Mouse (Mus musculus) intestine, embryonic 14.5 days (tissue): ENCODE data around the gene Gm20883. TPM values are rescaled to one million over a fixed set of nuclear protein-coding genes. Genes with fewer than 3 reads are reported as not detected.
"Not testable (repeated sequence)": the region's sequence is repeated elsewhere in the genome, so short reads cannot be mapped to it uniquely, and the experiment has no call there.

Experiments
- ATAC-seq: fragments of 200-750 bp; cut with Nextera tagmentation; replicated peaks from 2 replicates; pipeline ENCODE4 v1.8.0; 2017; ENCODE audit warnings: low read depth, moderate number of reproducible peaks, moderate TSS enrichment, moderate library complexity; ENCODE audit not compliant: low FRiP score, low TSS enrichment
- DNase-seq: peaks from one replicate; pipeline ENCODE4 v3.0.0-alpha.2; 2018; ENCODE audit warnings: low spot score
- H3K27ac ChIP-seq: fragments of 300-500 bp; sonication (generic); 2 replicates; pipeline ENCODE4 v1.5.1; 2014; ENCODE audit warnings: low read depth, mild to moderate bottlenecking, control low read depth
- H3K27me3 ChIP-seq: fragments of 300-500 bp; sonication (generic); replicated peaks from 2 replicates; pipeline ENCODE4 v1.6.1; 2014; ENCODE audit warnings: low read length, control low read depth; ENCODE audit not compliant: control insufficient read depth, insufficient read depth
- H3K36me3 ChIP-seq: fragments of 300-500 bp; sonication (generic); 2 replicates; pipeline ENCODE4 v1.6.1; 2014; ENCODE audit warnings: low read length, control low read depth; ENCODE audit not compliant: control insufficient read depth, insufficient read depth
- H3K4me1 ChIP-seq: fragments of 300-500 bp; sonication (generic); replicated peaks from 2 replicates; pipeline ENCODE4 v1.6.1; 2014; ENCODE audit warnings: low read length, control low read depth, mixed read lengths; ENCODE audit not compliant: control insufficient read depth, insufficient read depth
- H3K4me2 ChIP-seq: fragments of 300-500 bp; sonication (generic); 2 replicates; pipeline ENCODE4 v1.6.1; 2014; ENCODE audit warnings: low read length
- H3K4me3 ChIP-seq: fragments of 300-500 bp; sonication (generic); 2 replicates; pipeline ENCODE4 v1.5.1; 2014; ENCODE audit warnings: low read depth, low read length, control low read depth, mixed read lengths
- H3K9ac ChIP-seq: fragments of 300-500 bp; sonication (generic); 2 replicates; pipeline ENCODE4 v1.6.1; 2014; ENCODE audit warnings: mild to moderate bottlenecking, low read length
- H3K9me3 ChIP-seq: fragments of 300-500 bp; sonication (generic); 2 replicates; pipeline ENCODE4 v1.6.1; 2016; ENCODE audit warnings: low read length, control low read depth; ENCODE audit not compliant: control insufficient read depth
- WGBS: fragments of 180-500 bp; shearing (Covaris S2); extraction: QIAGEN DNeasy Blood & Tissue Kit; methylation state at CpG from one replicate; pipeline ENCODE4 v1.1.7; 2014; 5-methylcytosine and 5-hydroxymethylcytosine counted together
- polyA plus RNA-seq: library from polyadenylated mRNA; unstranded; fragments of >200 nt; fragmentation: Nextera tagmentation; extraction: Ambion mirVana; gene quantifications from 2 replicates; pipeline ENCODE4 v1.2.1, GENCODE M21; 2014

The Gm20883 gene
- polyA plus RNA-seq: not detected in 2 replicates

GRCm38 (mm10) chrY:50607951-50608350, at the start of gene Gm20883:
Gm20883 (plus strand) TSS chrY:50608251.
- H3K9ac ChIP-seq, DNase-seq, ATAC-seq, H3K9me3 ChIP-seq, H3K4me2 ChIP-seq, H3K4me1 ChIP-seq, H3K27me3 ChIP-seq, H3K36me3 ChIP-seq, H3K4me3 ChIP-seq, H3K27ac ChIP-seq: not testable (repeated sequence)
- WGBS: no CpG with 5 or more reads among the region's 6 CpGs
